Mouse (Mus musculus) bone marrow macrophage, adult 2 months (primary cell): Measurements from ENCODE around the gene Pde4a.

Source experiments
- CTCF ChIP-seq: IDR thresholded peaks from 2 replicates; pipeline ENCODE4 v1.5.1; 2012; ENCODE audit warnings: low read depth, mild to moderate bottlenecking, low read length, moderate library complexity
- POLR2A ChIP-seq: IDR thresholded peaks from 2 replicates; pipeline ENCODE4 v1.6.1; 2012; ENCODE audit warnings: mild to moderate bottlenecking, low read depth, low read length, borderline replicate concordance

DNA sequence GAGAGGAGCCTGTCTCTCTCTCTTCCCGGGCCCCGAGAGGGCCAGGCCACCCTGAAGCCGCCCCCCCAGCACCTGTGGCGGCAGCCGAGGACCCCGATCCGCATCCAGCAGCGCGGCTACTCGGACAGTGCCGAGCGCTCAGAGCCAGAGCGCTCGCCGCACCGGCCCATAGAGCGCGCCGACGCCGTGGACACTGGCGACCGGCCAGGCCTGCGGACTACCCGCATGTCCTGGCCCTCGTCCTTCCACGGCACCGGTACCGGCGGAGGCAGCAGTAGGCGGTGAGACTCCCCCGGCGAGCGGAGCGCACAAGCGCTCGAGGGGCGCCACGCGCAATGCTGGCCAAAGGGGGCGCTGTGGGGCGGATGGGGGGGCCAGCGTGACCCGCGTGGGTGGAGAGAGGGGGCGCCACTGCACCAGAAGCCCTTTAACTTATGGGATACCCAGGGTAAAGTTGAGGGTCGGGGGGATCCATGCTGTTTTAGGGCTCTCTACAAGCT, 488 bp downstream of the Pde4a start:
- peak; percentile 90 for TF ChIP-seq CTCF
- TF ChIP-seq POLR2A = no peak
